Mouse (Mus musculus) A20 (cell line): ENCODE results near the gene Gm21969.

ENCODE experiments used
- DNase-seq: peaks from one replicate; pipeline ENCODE4 v3.0.0-alpha.2; 2011; ENCODE audit warnings: low read depth, low spot score

Gene Gm21969

DNA sequence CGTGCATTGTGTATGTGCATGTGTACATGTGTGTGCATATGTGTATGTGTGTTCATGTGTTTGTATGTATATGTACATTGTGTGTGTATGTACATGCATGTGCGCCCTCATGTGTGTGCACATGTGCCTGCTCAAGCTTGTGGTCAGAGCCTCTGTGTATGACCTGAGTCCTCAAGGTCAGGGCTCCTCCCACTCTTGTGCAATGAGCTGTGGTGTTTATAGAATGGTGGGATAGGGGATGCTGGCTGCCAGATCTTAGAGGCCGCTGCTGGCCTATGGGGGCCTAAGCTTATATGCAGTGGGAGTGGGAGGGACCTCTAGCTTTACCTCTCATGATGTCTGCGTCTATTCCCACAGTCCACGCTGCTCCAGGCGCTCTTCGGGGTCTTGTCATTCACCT is 17.3 kb upstream of the Gm21969 start:
- no peak for DNase-seq

DNA sequence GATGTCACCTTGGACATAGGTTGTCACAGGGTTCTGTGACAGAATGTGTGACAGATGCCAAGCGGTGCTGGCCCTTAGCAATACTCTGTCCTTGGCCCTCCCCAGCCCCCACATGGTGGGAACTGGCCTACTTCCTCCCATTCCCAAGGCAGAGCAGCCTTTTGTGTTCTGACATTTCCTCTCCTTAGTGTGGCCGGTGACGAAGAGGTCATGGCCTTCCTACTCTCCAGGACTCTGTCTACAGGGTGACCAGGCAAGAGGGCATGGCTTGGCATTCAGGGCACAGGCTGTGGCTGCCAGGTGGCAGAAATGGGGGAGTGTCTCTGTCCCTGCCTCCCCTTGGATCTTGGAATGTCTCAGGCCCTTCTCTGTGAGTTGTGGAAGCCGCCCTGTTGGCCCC is 15.6 kb upstream of the Gm21969 start:
- no peak for DNase-seq

DNA sequence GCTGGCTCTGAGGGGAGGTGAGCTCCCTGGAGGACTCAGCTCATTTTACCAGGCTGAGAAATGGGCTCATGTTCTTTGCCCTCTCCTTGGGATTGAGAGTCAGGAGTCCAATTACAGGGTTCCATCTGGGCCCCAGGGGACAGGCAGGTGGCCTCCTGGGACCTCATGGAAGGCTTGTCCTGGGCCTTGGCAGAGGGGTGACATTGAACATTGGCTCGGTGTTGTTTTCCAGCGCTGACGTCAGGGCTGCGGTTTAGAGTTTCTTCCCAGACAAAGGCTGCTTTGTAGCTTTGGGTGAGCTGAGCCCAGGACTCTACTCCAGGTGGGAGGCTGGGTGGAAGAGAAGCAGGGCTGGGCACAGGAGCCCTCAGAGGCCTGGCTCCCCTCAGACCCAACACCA is 15.2 kb upstream of the Gm21969 start:
- no peak for DNase-seq

DNA sequence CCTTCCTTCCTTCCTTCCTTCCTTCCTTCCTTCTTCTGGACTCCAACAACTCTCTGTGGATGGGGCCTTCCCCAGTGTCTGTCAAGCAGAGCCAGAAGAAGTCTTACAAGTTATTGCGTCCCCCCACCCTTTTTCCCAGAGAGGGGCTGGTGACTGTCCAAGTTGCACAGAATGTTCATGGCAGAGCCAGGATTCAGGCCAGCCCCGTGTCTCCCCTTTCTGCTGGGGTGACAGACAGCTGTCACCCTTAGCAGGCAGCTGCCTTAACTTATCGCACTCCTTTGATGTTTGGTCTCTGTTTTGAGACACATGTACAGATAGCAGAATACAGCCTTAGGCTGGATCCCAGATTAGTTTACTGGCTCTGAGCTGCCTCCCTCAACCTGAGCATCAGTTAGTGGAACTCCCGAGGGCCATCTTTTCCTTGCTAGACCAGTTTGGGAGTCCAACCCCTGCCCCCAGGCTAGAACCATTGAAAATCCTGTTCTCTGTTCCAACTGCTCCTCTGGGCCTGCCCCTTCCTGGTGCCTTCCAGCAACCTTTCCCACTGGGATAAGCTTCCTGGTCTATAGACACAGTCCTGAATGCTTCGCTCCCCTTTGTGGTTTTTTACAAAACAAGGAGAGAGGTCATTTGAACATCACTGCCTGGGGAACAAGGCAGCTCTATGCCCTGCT is 13.5 kb upstream of the Gm21969 start:
- no peak for DNase-seq

DNA sequence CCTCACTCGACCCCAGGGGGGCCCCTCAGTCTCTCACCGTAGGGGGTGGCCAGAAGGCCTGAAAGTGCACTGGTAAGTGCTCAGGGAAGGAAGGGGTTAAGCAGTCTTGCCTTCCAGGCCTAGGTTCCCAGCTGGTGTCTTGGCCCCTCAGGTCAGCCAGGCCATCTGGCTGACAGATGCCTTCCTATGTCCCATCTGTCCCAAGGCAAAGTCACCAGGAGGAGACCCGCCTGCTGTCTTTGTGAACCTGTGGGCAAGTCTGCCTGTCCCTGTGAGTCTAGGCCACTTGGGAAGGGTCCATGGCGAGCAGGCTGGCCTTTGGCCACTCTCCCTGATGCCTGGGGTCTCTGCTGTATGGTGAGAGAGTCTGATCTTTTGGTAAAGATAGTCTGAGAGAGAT is 12.5 kb upstream of the Gm21969 start:
- no peak for DNase-seq

DNA sequence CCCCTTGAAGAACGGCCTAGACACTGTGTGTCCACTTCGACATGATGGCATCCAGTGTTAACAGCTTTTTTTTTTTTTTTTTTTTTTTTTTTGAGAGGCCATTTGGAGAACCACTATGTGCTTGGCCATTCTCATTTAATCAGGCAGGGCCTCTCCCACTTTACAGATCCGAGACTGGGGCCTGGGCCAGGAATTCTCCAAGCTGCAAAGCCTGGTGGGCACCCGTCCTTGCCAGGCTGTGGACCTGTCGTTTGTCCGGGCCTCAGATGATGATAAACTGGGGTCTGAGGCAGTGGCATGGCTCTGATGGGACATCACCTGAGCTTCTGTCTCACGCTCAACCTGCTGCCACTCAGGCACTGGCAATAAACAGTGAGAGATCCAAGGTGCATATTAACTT is 10.1 kb upstream of the Gm21969 start:
- no peak for DNase-seq

DNA sequence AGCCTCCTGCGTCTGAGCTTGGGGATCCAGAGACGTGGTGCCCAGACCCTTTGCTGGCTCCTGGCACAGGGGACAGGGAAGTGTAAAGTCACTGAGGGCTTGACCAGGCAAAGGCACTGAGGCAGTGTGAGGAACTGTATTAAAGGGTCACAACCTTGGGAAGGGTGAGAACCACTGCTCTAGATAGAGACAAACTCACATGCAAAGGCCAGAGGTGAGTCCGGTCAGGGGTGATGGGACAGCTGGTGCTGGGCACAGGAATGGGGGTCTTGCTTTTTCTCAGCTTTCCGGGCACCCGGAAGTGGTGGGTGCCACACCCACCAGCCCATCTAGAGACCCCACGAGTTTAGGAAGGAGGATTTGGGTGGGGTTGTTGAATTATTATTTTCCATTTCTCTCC is 9.6 kb upstream of the Gm21969 start:
- no peak for DNase-seq

DNA sequence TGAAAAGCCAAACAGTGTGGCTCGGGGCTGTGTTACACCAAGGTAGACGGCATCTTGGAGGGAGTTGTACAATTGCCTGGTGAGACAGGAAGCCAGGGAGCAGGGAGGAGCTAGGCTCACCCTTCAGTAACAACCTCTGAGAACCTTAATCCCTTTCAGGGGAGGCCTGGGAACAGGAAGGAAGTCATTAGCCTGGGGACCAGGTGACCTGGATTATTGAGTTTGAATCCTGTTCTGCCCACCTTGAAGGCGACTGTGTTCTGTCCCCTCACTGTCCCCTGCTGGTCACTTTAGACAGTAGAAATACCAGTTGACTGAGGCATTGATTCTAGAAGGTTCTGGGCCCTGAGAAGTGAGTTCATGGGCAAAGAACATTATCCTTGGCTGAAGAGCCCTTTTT is 8.9 kb upstream of the Gm21969 start:
- no peak for DNase-seq

DNA sequence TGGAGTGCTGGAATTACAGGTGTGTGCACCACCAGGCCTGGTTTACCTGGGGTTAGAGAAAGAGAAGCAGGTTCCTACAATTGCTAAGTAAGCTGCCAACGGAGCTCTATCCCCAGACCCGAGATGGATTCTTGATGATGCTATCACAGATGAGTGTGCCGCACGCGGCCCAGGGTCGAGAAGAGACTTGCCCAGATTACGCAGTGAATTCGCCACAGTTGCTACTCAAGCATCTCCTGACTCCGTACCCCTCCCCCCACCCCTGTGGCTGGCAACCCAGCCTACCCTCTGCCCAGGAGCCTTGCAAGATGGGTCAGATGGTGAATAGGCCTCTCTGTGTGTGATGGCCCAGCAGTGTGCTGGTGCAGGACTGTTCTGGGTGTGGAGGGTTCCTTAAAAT is 6.3 kb upstream of the Gm21969 start:
- DNase-seq: no peak

DNA sequence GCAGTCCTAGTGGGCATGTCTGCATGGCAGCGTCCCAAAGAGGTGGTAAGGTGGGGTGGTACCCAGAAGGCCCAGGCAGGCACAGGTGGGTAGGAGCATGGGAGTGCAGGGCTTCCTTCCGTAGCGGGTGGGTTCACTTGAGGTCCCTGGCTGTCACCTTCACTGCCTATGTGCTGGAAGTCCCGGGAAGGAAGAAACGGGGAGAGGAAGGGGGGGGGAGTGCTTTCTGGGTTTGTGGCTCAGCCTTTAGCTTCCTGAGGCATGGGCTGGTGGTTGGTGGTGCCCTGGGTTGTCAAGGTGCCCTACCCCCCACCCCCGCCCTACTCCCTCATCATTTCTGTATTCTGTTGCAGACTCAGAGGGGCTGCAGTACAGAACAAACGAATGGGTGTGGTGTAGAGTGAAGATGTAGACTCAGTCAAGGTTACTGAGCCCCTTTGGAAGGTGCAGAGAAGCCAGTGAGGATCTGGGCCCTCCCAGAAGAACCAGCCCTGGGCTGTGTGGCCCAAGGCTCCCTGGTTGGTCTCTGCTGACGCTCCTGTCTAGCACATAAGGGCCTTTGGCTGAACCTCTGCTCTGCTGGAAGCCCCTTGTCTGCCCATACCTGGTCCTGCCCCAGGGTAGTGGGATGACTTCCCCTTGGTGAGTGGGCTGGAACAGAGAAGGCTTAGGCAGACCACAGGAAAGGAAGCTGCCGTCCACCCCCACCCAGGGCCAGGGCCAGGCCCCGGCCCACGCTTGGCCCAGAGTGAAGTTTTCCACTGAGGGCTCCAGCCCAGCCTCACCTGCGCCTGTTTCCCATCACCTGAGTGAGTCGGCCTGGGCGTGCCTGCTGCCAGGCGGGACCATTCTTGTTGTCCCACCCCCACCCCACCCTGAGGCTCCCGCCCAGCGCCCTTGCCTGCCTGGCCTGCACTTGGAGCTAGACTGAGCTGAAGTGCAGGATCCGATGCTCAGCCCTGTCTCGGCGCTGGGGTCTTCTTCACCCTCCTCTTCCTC is 5.4 kb upstream of the Gm21969 start:
- DNase-seq: no peak

DNA sequence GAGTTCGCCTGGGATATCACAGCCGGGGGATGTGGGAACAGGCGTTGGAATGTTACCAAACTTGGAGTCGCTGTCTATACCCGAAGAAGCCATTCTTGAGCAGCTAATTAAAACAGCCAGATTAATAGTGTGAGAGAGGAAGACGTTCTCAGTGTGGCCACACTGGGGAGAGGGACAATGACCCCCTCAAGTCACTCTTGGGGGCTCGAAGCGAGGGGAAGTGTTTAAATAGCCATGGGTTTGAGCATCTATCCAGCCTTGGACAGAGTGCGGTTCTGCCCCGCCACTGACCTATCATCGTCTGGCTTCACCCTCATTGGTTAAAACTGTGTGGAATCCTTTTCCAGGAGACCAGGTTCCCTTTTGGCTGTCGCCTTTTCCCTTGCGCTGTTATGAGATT is 4.6 kb upstream of the Gm21969 start:
- no peak for DNase-seq

DNA sequence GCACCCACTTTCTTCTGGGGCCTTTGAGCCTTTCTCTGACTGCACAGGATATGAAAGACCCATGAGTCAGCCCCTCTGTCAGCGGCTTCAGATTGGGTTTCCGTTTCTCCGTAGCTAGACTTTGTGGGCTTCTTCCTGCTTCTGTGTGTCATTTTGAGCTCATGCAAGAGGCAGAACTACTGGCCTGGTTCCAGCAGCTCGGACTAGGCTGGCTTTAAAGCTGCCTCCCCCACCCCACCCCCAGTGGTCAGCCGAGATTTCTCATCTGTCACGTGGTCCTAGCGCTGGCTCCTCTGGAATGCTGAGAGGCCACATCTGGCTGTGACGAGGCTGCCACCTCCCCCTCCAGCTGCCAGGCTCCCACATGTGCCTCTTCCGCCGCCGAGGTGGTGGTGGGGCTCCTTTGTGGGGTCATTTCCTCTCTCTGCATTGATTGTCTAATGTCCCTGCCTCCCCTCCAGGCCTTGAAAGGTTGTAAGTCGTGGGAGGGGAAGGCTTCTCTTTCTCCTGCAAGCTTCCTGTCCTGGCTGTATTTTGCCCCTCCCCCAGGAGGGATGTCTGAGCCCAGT is 4.0 kb upstream of the Gm21969 start:
- DNase-seq: peak; percentile 26

DNA sequence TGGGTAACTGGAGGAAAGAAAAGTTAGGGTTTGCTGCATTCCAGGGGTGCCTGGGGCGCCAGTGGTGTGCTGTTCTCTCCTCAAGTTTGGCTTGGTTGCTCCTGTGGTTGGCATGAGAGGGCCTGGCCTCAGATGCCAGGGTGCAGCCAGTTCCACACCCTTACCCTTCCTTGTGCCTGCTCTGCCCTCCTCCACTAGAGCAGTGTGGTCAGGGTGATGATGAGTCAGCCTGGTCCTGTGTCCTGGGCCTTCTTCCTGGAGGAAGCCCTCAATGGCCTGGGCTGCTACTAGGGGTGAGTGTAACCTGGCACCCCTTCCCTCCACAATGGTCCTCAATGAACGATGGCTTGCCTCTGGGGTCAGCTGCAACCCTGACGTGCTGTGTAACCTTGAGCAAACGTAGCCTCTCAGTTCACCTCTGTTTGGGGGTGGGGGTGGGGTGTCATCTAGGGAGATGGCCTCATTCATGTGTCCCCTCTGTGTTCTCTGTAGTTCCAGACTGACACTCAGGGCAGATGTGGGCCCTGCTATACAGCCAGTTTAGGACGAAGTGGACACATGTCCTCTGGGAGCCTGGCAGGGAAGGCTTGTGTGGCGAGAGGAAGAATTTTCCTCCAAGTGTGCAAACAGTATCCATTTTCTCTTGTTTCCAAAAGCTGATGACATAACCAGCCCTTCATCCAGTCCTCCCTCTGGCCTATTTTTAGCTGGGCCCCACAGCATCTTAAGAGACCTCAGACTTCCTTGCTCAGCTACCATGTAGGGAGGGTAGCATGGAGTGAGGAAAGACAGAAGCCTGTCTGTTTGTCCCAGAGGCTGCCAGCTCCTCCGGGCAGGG is 1.2 kb upstream of the Gm21969 start:
- DNase-seq: no peak

DNA sequence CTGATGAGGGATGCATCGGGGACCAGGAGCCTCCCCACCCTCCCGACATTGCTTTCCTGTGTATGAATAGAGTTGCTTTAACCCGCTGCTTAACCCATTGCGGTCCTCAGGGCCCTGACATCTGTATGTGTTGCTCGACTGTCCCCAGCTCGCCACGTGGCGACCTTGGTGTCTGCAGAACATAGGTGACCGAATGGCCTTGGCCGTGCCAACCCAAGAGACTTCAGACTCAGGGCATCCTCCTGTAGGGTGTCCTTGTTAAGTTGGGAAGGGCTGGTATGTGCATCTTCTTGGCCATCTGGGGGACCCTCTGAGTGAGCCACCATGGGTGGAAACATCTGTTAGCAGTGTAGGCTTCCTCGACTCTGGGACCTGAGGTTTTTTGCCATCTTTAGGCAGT is 2.2 kb downstream of the Gm21969 start:
- no peak for DNase-seq

DNA sequence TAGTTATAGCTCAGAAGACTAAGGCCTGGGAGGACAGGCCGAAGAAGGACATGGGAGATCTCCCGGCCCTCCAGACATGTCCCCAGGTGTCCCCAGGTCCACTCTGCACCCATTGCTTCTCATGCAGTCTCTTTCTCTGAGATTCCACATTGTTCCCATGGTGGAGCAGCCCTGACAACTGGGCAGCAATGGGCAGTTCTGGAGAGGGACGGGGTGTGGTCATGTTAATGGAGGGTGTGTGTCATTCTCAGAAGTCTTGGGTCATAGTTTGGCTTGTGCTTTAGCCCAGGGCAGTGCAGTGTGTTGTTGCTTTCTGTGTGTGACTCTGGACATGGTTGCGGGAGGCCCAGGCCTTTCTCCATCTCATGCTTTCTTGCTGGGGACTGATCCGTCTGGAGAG is 3.7 kb downstream of the Gm21969 start:
- no peak for DNase-seq

DNA sequence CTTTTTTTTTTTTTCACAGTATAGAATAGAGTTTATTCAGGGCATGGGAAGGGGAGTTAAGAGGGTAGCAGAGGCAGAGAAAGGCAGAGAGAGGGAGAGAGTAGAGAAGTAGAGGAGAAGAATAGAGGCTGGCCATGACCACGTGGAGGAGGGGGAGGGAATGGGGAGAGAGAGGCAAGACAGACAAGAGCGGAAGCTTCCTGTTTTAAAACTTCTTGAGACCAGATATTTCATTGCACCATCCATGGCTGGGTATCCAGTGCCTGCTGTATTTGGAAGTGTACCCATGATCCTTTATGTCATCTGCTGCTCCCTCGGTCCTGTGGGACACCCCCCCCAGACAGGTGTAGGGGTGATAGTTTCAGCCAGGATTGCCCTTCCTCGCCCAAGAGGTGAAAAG is 6.0 kb downstream of the Gm21969 start:
- no peak for DNase-seq

DNA sequence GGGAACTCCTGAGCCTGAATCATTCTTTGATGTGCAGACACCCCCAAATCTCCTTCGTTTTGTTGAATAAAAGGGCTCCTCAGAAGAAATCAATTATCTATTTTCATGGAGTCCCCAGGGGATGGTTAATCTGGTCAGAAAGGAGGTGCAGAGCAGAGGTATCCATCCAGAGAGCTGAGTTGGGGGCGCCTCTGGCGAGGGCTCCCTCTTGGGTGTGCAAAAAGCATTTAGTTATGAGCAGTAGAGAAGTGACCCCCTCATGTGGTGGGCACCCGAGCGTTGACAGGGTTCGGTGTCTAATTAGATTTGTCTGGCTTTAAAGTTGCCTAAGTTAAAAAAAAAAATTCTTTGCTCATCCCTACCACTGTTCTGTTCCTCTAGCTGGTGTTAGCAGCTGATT is 8.0 kb downstream of the Gm21969 start:
- no peak for DNase-seq

DNA sequence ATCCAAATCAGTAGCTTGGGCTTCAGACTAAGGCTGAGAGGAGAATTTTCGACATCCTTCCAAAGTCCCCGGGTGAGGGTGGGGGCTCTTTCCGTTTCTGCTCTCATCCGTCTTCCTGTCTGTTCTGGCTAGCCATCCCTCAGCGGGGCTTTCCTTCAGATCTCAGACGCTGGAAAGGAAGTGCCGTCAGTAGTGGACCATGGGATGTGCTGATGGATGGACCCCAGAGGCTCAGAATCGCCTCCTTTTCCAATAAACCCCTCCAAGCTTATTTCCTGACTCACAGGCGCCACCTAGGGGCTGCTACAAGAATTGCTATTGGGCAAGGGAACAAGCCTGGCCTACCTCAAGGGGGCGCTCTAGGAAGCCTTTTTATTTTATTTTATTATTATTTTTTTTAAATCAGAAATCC is 8.6 kb downstream of the Gm21969 start:
- DNase-seq: peak; percentile 74

DNA sequence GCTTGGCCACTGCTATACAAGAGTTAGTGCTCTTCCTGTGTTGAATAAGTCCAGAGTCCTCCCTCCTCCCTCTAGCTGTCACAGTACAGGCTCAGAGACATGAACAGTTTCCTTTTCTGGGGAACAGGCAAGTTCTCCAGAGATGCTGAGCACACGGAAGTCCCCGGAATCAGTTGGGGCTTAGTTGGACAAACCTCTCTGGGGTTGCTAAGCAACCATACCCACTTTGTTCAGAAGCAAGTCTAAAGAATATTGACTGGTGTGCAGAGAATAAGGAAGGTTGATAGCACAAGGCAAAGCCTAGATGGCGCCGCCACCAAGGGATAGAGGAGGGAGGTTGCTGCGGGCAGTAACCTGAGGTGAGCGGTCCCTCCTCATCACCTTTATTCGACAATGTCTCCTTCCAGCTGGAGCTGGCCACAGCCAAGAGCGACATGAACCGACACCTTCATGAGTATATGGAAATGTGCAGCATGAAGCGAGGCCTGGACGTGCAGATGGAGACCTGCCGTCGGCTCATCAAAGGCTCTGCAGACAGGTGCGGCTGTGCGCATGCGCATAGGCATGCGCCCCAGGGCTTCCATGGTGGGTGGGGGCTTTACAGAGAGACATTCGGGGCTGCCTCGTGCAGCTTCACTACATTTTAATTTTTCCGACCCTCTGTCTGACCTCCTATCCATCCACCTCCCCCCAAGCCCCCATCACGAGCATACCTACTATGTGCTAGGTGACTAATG is 11.7 kb downstream of the Gm21969 start:
- DNase-seq: peak; percentile 24

DNA sequence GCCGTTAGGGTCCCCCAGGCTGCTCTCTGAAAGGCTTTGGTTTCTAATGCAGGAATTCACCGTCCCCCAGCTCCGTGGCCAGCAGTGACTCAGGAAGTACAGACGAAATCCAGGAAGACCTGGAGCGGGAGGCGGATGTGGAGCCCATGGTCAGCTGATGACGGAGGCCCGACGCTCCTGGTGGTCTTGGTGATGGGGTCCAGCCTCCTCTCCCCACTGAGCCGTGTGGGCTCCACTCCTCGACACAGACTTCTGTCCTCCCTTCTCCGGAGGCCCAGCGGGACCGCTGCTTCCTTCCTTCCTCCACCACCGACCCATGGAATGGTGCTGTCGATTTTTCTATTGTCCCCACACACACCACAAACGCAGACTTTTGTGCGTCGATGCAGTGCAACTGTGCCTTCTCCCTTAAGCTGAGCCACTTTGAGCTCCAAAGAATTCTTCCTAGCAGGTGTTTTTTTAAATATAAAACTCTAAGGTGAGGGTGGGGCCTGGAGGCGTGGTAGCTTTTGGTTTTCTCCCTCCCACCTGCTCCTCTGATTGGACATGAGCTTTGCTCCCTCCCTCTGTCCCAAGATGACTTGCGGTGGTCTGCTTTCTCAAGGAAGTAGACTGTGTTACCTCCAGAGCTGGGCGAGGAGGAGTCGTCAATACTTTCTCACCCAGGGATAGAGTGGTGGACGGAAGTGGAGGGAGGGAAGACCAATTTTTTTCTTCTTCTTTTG is 13.5 kb downstream of the Gm21969 start:
- peak; percentile 90 for DNase-seq

DNA sequence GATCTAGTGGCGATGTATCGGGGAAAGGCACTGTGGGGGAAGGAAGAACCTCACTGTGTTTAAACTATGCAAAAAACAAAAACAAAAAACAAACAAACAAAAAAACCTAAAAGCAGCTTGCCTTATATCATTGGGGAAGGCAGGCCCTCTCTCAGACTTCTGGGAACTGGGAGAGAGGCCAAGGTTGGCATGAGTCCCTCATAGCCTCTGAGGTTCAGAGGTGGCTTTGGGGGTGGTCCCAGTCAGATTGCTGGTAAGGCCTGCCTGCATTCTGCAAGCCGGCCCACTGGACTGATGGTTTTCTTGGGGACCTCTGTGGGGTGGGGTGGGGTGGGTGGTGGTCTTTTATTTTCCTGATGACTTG is 14.0 kb downstream of the Gm21969 start:
- DNase-seq: no peak
